Mouse (Mus musculus) olfactory bulb, adult 2 months (tissue): ENCODE measurements at regions not wholly inside any gene's neighbourhood (a gene's known extent, or its start where the extent isn't known, plus 50 kb on each side); places are given as distances from the start of the nearest gene placed in this dataset.
"Not testable (repeated sequence)": the region's sequence is repeated elsewhere in the genome, so short reads cannot be mapped to it uniquely, and the experiment has no call there.

Source experiments
- CTCF ChIP-seq: fragments of 200-500 bp; IDR thresholded peaks from 2 replicates; pipeline ENCODE4 v1.5.1; 2012; ENCODE audit warnings: low read depth, mild to moderate bottlenecking, low read length, moderate library complexity; ENCODE audit not compliant: insufficient read depth
- POLR2A ChIP-seq: fragments of 200-500 bp; IDR thresholded peaks from 2 replicates; pipeline ENCODE4 v1.6.1; 2012; ENCODE audit warnings: mild to moderate bottlenecking, low read depth, low read length, moderate library complexity; ENCODE audit not compliant: insufficient read depth

DNA sequence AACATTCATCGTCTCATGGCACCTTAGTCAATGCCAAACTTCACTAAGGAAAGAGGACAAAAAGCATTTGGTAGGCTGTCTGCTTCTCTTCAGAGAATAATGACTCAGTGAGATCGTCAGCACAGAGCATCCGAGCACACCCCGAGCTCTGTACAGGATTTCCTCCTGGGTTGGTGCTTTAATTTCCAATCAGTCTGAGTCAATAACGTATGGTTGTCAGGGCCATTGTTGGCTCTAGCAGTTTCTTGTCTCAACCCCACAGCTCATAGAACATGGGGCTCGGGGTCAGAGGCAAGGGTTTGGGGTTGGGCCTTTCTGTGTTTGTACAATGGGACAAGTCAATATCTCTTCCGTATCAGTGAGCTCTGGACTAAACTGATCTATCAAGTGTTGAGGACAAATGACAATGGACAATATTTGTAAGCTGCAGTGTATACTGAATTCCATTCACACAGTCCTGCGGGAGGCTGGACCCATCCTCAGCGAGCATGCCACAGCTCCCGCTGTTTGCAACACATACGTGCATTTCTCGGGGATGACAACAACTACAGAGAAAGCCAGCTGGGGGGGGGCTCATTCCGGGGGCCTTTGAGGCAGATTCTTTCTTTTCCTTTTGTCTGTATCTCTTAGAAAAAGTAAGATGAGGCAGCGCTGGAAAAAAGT is 116.8 kb upstream of the Cdk6 start:
- TF ChIP-seq CTCF, POLR2A: not testable (repeated sequence)
